ENCODE assay signal across 14 mouse cellular contexts in genomic region chr4:84566123-84566522, GRCm38 (mm10).
"Had no signal": no experiment of that assay in that cellular context is flagged by ENCODE, and none has a peak within 500 bp of the region (broad histone marks: within the 10 kb centered on the region; RNA-seq: fewer than 3 reads in every experiment).

No protein-coding gene starts in this region.

- H3K4me1 ChIP-seq: liver, embryonic 13.5 days; megakaryocyte, embryonic 14.5 days had no signal

- DNase-seq: kidney, adult 18-20 months; kidney, postnatal 14 days; liver; liver, embryonic 13.5 days; liver, postnatal 0 days; right cerebral cortex, adult 18-20 months; right cerebral cortex, postnatal 25 days; thymus, postnatal 36 days had no signal

- H3K4me3 ChIP-seq: left cerebral cortex, adult 2 months; liver, embryonic 13.5 days; megakaryocyte, embryonic 14.5 days had no signal

- H3K9ac ChIP-seq: liver, embryonic 13.5 days; liver, postnatal 0 days had no signal

- H3K9me3 ChIP-seq: liver, embryonic 13.5 days; megakaryocyte, embryonic 14.5 days had no signal

- ATAC-seq: liver, postnatal 0 days; lung, postnatal 0 days; midbrain, embryonic 16.5 days had no signal

- H3K27me3 ChIP-seq: liver, embryonic 13.5 days; megakaryocyte, embryonic 14.5 days had no signal

- H3K36me3 ChIP-seq: liver, embryonic 13.5 days had no signal

- H3K4me2 ChIP-seq: liver, embryonic 13.5 days; midbrain, embryonic 11.5 days had no signal

- H3K27ac ChIP-seq: left cerebral cortex, adult 2 months; liver, embryonic 13.5 days; macrophage had no signal
